Mouse (Mus musculus): ENCODE data around the gene Gipc3.

DNA sequence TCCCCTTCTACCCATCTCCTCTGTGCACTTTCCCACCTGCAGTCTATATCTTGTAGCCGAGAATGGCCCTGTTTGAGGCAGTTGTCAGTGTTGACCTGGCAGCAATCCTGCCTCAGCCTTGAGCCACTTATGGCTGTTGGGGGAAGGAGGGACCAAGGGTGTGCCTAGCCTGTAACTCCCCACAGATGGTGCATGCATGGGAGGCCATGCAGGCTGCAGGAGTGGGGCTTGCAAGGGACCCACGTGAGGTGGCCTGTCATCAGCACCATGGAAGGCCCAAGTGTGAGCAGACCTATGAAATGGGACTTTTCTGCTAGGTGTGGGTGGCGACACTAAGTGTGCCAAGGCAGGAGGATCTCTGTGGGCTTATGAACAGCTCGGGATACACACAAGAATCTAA lies 22.0 kb upstream of the Gipc3 start:
- TF ChIP-seq GATA1 (IDR thresholded peaks at IDR 0.05; ENCODE audit: low read length) (no peak), TAL1 (IDR thresholded peaks at IDR 0.05; ENCODE audit: low read length) (no peak)
